Mouse (Mus musculus) embryonic fibroblast, embryonic 13.5 days (primary cell): ENCODE data around the gene Gchfr. TPM values are rescaled to one million over a fixed set of nuclear protein-coding genes. Genes with fewer than 3 reads are reported as not detected.

ENCODE experiments used
- H3K27ac ChIP-seq: 2 replicates; pipeline ENCODE4 v1.5.1; 2012; ENCODE audit warnings: low read length, control low read depth, inconsistent platforms; ENCODE audit not compliant: insufficient read depth
- H3K4me1 ChIP-seq: 2 replicates; pipeline ENCODE4 v1.6.1; 2011; ENCODE audit warnings: low read length; ENCODE audit not compliant: control insufficient read depth, insufficient read depth
- H3K4me3 ChIP-seq: 2 replicates; pipeline ENCODE4 v1.5.1; 2011; ENCODE audit warnings: mild to moderate bottlenecking, control low read depth, low read length; ENCODE audit not compliant: insufficient read depth
- CTCF ChIP-seq: IDR thresholded peaks from 2 replicates; pipeline ENCODE4 v1.5.1; 2011; ENCODE audit warnings: mild to moderate bottlenecking, control low read depth, low read length, moderate library complexity, borderline replicate concordance; ENCODE audit not compliant: insufficient read depth
- POLR2A ChIP-seq: IDR thresholded peaks from 2 replicates; pipeline ENCODE4 v1.6.1; 2011; ENCODE audit warnings: low read depth, mild to moderate bottlenecking, control low read depth, low read length, moderate library complexity
- polyA plus RNA-seq: library from polyadenylated mRNA; stranded (reverse); fragments of >200 nt; gene quantifications from 2 replicates; pipeline ENCODE4 v1.2.4, GENCODE M21; 2011; ENCODE audit warnings: low read depth; ENCODE audit not compliant: missing spikeins, insufficient read length

Gchfr gene
- 1.9 and 3.7 TPM in 2 replicates for polyA plus RNA-seq

GRCm38 (mm10) chr2:119166901-119167865 lies at the start of gene Gchfr:
Gene Gchfr, plus strand, starts transcription at chr2:119167773.
- no peak for TF ChIP-seq CTCF
- TF ChIP-seq POLR2A: no peak
- Histone ChIP-seq H3K4me1 (peaks cover 6% of the 10 kb centered on the region; the same call in 1 of the 2 replicates), H3K27ac (no peak within 1 kb of the TSS), H3K4me3 (peak within 1 kb of the TSS; percentile 43)

- Histone ChIP-seq H3K4me3 (no peak overlapping the region), H3K27ac (no peak overlapping the region), H3K4me1 (no peaks in the 10 kb centered on the region)
- TF ChIP-seq CTCF (no peak), POLR2A (no peak)
Measured at GRCm38 (mm10) chr2:119136346-119136898, 31.2 kb upstream of the Gchfr start.

GRCm38 (mm10) chr2:119145199-119145598 lies 22.4 kb upstream of the Gchfr start:
- TF ChIP-seq CTCF (peak; percentile 8; the same call in 1 of the 2 replicates), POLR2A (no peak)
- H3K4me1 ChIP-seq: no peaks in the 10 kb centered on the region
- no peak overlapping the region for H3K4me3 ChIP-seq
- H3K27ac ChIP-seq: no peak overlapping the region

- Histone ChIP-seq H3K4me3 (no peak overlapping the region), H3K27ac (no peak overlapping the region), H3K4me1 (no peaks in the 10 kb centered on the region)
- TF ChIP-seq POLR2A (no peak), CTCF (no peak)
Measured at GRCm38 (mm10) chr2:119146435-119146834, 21.1 kb upstream of the Gchfr start.

GRCm38 (mm10) chr2:119147160-119147678 lies 20.4 kb upstream of the Gchfr start:
- Histone ChIP-seq H3K27ac (no peak overlapping the region), H3K4me3 (no peak overlapping the region), H3K4me1 (no peaks in the 10 kb centered on the region)
- TF ChIP-seq POLR2A (no peak), CTCF (no peak)

- TF ChIP-seq POLR2A (no peak), CTCF (no peak)
- H3K27ac ChIP-seq: no peak overlapping the region
- H3K4me3 ChIP-seq: no peak overlapping the region
- no peaks in the 10 kb centered on the region for H3K4me1 ChIP-seq
Measured at GRCm38 (mm10) chr2:119147775-119148174, 19.8 kb upstream of the Gchfr start.

- no peak overlapping the region for H3K4me3 ChIP-seq
- no peak overlapping the region for H3K27ac ChIP-seq
- H3K4me1 ChIP-seq: peaks cover 4% of the 10 kb centered on the region; the same call in 1 of the 2 replicates
- no peak for TF ChIP-seq CTCF
- TF ChIP-seq POLR2A: no peak
Measured at GRCm38 (mm10) chr2:119152255-119152654, 15.3 kb upstream of the Gchfr start.

- TF ChIP-seq POLR2A (no peak), CTCF (no peak)
Measured at GRCm38 (mm10) chr2:119154683-119155082, 12.9 kb upstream of the Gchfr start.

GRCm38 (mm10) chr2:119155388-119155787 lies 12.2 kb upstream of the Gchfr start:
- peak overlapping the region; percentile 91; the same call in 1 of the 2 replicates for H3K4me3 ChIP-seq
- no peak overlapping the region for H3K27ac ChIP-seq
- H3K4me1 ChIP-seq: peaks cover 4% of the 10 kb centered on the region; the same call in 1 of the 2 replicates
- no peak for TF ChIP-seq POLR2A
- no peak for TF ChIP-seq CTCF

More at GRCm38 (mm10) chr2:119154683-119155082, 12.9 kb upstream of the Gchfr start:
- peaks cover 4% of the 10 kb centered on the region; the same call in 1 of the 2 replicates for H3K4me1 ChIP-seq
- no peak overlapping the region for H3K4me3 ChIP-seq
- H3K27ac ChIP-seq: no peak overlapping the region
